Mouse (Mus musculus): ENCODE results near the gene Cdadc1.
"Not testable (repeated sequence)": the region's sequence is repeated elsewhere in the genome, so short reads cannot be mapped to it uniquely, and the experiment has no call there.

The Cdadc1 gene

DNA sequence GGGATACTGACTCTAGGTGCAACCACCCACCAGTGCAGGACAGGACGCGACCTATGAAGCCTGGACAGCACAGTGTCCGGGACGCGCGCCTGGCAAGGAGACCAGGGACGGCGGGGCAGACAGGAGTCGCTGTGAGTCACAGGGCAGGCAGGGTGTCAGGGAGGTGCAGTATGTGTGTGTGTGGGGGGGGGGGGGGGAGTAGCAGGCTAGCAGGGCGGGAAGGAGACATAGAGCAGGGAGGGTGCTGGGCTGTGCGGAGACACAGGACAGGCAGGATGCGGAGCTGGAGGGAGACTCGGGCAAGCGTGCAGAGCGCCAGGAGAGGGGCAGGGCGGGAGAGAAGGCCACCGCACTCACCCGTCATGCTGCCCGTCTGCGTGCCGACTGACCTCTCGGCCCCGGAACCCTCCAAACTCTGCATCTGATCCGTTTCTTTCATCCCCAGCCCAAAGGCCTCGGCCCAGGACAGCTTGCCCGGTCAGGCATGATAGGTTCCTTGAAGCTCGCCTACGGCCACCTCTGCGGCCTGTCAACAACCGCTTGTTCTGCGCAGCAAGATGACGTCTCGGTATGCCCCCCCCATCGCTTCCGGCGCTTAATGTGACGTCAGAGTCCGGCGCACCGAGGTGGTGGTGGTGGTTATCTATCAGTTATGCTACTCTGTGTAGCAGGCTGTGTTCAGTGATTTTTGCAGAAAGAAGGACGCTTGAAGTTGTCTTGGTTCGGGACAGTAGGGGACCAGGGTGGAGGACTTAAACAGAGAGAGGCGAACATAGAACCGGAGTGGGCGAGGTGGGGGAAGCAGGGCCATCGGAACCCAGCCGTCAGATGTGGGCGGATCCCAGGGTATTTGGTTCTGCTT lies at the start of gene Cdadc1:
Gene Cdadc1, minus strand, starts transcription at position 562 of the 862 bp plus-strand sequence.
- DNase-seq: peak; percentile 96

DNA sequence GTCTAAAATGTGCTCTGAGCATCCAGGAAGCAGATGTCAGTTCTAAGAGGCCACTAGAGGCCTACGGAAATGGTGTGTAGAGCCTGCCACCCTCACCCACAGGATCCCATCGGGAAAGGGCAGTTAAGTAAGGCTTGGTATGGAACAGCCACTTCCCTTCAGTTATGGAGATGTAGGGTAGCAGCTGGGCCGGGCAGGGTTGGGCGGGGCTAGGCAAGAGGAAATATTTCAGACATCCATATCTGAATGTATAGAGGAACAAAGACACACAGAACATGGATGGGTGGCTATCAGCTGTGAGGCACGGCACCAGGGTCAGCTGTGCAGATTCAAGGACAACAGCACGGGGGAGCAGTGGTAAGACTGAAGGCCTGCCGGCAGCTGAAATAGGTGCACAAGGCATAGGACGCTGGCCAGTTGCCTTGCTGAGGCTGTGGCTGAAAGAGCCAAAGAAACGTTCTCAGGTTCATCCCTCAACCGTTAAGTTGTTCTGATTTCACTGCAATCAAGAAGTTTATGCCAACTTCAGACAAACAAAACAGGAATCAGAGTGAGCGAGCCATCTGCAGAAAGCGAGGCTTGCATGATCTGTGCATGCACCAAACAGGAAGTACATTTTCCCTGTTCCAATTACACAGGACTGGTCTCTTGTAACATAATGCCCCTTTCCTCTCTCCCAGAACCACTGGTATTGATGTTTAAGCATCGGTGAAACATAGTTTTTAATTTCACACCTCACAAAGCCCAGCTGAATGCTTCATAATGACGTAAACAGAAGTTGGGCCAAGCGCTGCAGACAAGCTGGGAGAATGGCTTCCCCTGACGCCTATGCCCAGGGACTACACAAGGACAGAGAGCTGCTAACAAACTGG lies 49.3 kb upstream of the Cdadc1 start:
- no peak for DNase-seq

DNA sequence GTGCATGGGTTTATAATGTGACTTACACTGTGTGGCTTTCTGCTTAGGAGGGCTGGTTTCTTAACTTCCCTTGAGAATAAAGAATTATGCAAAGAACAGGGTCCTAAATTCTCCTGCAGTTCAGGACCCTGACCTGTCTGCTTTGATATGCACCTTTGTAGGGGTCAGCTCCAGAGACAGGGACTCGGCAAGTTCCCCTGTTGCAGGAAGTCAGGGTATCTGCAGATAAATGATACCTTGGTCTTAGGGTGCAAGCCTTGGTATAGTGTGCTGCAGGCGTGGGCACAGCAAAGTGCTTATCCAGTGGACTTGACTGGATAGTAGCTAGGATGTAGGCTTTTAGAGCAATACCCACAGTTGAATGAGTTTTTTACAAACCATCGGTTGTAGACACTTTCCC lies 47.1 kb upstream of the Cdadc1 start:
- no peak for DNase-seq

DNA sequence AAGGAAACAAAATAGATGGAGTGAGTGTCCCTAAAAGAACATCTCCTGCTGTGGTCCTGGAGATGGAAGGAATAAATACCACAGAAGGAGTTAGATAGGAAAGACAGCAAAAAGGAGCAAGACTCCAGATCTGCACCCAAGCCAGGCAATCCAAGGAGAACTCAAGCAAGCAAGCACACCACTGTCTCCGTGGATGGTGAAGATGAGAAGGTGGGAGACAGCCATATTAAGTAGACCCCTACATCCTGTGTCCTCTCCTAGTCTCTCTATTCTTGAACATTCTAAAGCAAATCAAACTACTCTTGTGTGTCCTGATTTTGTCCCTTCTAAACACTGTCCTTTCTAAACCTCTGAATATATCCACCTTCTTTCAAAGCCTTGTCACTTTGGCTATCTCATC lies 46.4 kb upstream of the Cdadc1 start:
- no peak for DNase-seq

DNA sequence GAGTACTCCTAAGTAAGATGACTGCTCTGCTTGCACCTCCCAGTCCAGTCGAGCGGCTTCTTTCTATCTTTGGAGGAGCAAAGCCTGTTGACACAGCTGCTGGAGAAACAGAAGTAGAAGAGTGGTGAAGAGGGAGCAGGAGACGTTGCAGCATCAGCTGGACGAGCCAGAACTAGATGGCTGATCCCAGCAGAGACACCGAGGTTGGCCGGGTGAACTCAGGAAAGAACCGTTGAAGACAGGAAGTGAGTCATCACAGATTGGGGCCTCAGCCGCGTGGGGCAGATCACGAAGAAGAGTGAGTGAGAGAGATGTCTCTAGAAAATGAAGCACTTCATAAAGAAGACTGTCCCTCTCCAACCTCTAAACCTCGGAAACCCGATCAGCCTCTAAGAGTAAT lies 45.8 kb upstream of the Cdadc1 start:
- no peak for DNase-seq

DNA sequence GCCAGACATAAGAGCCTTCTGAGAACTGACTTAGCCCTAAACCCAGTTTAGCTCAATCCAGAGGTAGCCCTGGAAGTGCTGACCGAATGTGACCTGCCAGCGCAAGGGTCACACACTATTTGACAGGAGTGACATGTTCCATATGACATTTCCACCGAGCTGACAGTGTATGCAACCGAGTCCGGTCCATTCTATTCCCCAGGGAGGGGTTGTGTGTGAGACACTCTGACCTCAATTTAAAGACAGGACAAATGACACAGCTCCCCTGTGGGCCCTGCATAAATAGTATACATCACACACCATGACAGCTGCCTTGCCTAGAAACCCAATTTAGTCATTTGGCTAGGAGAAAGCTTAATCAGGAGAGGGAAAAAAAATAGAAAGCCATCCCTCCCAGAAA lies 44.1 kb upstream of the Cdadc1 start:
- DNase-seq: no peak

DNA sequence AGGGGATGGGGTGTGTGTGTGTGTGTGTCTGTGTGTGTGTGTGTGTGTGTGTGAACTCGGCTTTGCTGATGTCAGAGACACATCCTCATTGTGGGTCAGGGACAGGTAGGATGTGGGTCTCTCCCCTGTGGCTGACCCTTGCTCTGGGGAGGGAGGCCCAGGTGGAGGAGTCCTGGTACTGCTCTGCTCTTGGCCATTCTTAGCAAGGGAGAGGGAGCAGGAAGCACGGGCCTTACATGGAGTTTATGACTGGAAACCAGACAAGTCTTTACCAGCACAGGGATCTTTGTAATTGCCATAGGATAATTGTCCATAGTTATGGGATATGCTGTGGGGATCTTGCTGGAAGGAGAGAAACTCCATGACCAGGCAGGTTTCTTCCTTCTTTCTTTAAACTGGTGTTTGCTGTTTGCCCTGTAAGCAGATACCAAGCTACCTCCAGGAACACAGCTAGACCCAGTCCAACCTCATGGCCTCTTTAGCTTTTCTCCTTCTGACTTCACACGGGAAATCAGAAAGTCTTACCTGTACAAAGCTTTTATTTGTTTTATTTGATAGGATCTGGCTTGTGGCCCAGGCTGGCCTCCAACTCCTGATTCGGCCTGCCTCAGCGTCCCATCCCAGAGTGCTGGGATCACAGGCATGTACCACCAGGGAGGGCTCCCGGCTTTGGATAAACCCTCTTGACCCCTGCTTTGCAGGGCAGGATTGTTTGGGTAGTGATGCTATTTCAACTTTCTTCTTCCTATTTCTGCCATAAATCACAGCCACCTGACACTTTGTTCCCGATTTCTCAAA lies 41.3 kb upstream of the Cdadc1 start:
- no peak for DNase-seq

DNA sequence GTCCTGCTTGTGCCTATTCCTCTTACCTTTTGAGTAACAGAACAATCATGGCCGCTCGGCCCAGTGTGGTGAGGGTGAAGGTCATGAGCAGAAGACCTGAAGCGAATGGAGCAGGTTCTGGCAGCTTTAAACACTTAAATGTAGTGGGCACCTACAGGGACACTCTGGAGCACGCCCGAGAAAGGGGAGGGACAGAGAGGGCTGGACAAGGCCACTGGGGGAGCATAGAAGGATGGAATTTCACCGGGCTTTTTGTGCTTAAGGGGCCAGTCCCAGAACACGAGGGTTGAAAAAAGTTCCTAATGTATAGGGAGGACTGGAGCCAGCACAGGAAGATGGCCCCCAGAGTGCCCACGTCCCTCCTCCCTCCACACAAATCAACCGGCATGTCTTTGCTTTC lies 36.2 kb upstream of the Cdadc1 start:
- DNase-seq: no peak

DNA sequence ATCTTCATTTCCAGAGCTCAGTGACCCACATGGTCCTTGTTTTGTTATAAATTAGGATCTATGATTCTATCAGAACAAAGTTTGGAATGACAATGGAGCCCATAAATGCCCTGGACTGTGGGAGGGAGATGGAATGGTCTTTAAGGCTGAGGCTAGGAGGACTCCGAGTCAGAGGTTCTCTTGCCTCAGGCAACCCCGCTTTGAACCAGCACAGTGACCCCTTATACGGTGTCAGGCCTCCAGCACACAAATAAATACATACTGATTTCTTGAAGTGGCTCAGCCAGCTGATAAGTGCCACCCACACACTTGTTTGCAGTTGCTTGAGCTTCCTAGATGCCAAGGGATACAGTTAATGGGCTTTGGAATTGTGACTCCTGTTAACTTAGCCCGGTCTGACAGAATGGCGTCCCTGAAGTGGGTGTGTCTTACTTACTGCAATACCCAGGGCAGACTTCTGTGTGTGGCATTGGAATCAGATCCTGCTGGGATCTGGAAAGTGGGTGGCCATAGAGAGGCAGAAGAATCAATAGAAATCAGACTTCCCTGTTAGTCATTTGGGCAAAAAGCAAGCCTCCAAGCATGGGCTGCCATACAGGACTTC lies 35.6 kb upstream of the Cdadc1 start:
- DNase-seq: no peak

DNA sequence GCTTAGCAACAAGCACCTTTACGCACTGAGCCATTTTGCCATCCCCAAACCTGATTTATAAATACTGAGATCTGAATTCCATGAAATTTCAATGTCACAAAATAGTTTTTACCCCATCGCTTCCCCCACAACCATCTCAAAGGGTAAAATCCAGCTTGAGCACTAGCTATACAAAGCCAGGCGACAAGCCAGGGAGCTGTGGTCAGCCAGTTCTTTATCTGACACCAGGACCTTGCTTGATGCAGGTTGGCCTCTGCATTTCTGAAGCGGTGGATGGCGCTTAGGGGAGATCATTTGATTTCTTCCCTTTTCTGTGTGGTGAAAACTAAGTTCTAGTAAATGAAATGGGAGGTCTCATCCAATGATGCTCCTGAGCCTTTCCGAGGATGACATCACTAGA lies 34.3 kb upstream of the Cdadc1 start:
- no peak for DNase-seq

DNA sequence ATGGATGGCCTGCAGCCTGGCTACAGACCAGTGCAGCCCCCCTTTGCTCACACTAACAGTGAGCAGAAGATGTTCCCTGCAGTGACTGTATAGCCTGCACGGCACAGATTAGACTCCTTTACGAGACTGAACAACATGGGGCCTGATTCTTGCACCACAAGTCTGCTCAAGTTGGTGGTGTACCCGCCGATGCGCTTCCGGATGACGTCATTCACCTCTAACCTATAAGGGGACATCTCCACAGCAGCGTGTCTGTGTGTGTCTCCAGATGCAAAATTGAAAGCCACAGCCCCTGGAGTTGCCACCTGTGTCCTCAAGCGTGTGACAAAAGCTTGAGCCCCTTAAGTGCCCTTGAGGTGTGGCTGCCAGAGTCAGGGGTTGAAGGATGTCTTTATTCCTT lies 32.3 kb upstream of the Cdadc1 start:
- DNase-seq: no peak

DNA sequence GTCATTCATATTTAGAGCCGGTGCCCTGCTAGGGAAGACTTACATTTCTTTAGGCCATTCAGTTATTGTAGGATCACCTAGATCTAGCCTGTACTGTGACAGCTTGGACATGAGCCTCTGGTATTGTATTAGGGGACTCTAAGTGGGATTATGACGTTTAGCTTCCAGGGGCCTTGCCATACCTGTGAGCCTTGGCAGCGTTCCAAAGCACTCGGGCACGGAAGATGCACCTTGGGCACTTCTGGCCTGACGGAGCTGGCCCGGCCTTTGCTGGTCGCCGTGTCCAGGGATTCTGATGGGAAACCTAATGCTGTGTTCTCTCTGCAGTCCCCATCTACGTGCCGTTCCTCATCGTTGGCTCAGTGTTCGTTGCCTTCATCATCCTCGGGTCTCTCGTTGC lies 31.5 kb upstream of the Cdadc1 start:
- DNase-seq: no peak

DNA sequence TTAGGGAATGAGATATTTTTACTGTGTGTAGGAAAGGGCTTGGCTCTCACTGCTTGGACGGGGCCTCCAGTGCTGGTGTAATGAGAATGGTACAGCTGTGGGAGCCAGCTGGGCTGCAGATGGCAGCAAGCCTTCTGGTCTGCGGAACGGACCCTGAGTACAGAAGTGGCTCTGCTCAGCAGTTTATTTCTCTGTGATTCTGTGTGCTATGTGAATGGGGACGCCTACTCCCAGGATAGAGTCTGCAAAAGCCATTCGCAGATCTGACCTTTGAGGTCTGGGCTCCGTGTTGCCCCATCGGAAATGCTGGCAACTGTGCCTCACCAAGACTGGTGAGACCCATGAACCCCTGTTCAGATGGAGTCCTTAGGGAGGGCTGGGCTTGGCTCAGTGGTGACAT lies 30.1 kb upstream of the Cdadc1 start:
- DNase-seq: peak; percentile 30

DNA sequence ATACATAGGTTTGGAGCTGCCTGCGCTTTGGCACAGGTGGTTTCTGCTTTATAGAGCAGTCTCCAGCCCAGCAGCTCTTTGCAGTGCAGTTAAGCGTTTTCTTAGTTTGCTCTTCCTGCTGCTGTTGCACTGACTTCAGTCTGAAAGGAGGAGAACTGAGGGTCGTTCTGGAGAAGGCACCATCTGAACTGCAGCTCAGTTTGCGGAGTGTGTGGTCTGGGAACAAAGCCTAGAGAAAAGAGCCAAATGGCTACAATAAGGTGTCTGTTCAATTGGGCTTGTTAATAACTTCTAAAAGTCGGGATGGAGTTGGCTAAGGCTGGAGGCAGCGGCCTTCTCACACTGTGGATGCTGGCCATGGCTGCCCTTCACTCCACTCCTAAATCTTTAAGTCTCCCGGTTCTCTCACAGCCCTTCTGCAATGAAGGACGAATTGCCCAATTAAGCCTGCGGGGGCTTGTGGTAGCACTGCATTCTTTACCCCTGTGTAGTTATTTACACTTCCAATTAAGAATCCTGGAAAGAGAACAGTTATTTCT lies 29.5 kb upstream of the Cdadc1 start:
- no peak for DNase-seq

DNA sequence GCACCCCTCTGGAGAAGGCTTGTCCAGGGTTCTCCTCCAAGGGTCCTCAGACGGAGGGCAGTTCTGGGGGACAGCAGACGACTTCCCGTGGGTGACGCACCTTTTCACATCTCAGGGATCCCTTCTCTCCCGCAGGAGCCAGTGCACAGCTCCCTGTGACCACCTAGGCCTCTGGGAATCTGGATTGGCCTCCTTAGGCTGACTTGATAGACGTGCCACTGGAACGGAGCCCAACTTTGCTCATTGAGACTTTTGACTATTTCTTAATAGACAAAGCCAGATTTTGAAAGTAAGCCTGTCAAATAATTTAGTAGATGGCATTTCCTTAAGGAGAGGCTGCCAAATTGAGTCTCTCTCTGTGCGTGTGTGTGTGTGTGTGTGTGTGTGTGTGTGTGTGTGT lies 29.0 kb upstream of the Cdadc1 start:
- DNase-seq: no peak

DNA sequence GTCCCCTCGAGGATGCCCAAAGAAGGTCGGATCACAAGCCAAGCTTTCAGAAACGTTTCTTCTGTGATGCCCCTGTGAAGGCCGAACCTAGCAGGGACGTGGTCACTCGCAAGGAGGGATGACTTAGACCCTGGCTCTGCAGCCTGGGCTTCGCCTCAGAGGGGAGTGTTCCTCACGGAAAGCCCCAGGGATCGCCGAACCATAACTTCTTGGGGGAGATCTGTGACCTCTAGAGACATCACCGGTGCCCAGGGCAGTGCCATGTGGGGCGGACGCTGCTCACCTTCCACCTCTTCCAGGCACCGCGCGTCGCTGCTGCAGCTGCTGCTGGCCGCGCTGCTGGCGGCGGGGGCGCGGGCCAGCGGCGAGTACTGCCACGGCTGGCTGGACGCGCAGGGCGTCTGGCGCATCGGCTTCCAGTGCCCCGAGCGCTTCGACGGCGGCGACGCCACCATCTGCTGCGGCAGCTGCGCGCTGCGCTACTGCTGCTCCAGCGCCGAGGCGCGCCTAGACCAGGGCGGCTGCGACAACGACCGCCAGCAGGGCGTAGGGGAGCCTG lies 28.1 kb upstream of the Cdadc1 start:
- DNase-seq: peak; percentile 27

DNA sequence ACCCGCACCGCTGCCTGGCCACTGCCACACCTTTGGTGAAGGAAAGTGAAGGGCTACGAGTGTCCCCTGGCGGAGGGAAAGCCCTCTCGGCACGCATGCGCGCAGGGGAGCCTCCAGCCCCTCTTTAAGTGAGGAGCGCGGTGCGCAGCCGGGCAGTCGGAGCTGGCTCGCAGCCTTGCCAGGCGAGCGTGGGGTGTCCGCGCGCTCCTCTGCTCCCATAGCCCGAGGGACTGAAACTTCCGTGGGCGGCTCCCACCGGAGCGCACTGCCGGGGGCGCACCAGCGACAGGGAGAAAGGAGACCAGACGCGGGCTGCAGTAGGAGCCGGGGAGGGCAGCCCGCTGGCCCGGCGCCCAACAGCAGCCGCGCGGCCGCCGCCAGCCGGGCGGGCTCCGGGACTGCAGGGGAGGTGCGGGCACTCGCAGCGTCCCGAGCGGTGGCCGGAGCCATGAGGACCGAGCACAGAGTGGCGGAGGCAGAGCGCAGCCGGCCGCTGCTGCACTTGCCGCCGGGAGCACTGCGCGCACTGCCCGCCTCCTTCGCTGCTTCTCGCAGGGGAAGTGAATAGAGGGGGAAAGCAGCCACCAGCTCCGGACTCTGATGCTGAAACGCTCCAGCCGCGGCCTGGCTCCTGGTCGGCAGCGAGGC lies 27.5 kb upstream of the Cdadc1 start, which contains the start of gene Shisa2:
Gene Shisa2, plus strand, starts transcription at position 151 of the 648 bp plus-strand sequence.
- peak; percentile 70 for DNase-seq

DNA sequence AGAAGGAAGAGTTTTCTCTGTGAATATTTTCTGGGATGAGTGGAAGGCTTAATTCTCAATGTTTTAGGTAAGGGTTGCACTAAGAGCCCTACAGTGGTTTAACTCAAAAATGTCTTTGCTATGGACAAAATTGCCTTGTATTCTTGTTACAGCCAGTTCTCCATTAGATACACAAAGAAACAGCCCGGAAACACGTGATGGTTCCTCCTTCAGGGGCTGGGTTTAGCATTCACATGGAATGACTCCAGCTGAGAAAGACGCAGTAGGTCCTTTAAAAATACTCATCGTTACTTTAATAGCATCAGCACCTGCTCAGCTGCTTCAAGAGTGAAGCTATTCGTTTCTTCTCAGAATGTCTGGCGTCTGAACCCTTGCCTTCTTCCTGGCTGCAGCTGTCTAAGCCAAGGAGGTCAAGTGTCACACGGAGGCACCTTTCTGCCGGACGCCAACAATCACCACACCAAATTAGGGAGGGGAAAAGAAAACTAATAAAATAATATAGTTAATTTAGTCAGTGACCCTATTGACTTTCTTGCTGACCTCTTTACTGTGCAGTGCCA lies 26.6 kb upstream of the Cdadc1 start:
- DNase-seq: no peak

DNA sequence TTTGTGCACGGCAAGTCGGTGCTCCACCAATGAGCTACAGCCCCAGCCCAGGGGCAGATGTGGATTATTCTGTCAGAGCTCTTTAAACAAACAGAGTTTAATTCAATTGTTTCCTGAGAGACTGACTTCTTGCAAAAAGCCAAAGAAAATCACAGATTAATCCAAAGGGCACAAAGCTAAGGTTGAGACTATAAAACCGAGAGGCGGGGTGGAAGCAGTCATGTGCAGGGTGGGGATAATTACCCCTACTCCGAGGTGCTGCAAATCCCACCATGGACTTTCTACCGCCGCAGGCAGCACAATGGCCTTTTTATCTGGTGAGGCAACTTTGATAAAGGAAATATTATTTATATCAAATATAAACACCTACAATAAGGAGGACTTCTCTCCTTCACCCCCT lies 19.0 kb upstream of the Cdadc1 start:
- no peak for DNase-seq

DNA sequence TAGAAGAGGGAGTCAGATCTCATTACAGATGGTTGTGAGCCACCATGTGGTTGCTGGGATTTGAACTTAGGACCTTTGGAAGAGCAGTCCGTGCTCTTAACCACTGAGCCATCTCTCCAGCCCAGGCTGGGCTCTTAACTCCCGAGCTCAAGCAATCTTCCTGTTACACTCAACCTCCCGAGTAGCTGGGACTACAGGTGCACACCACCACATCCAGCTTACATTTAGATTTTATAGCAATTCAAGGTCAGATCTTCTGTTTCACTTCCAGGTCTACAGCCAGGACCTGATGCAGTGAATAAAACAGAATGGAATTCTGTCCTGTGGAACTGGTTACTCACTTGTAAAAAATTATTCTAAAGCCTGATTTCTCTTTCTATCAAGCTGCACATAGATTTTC lies 16.4 kb upstream of the Cdadc1 start:
- not testable (repeated sequence) for DNase-seq
